Mouse (Mus musculus): ENCODE results near the gene Lmbr1l. TPM values are rescaled to one million over a fixed set of nuclear protein-coding genes. Genes with fewer than 3 reads are reported as not detected.
A peak's percentile ranks its signal among the peaks of the same experiment; 100 is the strongest.

The Lmbr1l gene
- polyA plus RNA-seq, 1 experiment from 2014 or later: 13.9 TPM

DNA sequence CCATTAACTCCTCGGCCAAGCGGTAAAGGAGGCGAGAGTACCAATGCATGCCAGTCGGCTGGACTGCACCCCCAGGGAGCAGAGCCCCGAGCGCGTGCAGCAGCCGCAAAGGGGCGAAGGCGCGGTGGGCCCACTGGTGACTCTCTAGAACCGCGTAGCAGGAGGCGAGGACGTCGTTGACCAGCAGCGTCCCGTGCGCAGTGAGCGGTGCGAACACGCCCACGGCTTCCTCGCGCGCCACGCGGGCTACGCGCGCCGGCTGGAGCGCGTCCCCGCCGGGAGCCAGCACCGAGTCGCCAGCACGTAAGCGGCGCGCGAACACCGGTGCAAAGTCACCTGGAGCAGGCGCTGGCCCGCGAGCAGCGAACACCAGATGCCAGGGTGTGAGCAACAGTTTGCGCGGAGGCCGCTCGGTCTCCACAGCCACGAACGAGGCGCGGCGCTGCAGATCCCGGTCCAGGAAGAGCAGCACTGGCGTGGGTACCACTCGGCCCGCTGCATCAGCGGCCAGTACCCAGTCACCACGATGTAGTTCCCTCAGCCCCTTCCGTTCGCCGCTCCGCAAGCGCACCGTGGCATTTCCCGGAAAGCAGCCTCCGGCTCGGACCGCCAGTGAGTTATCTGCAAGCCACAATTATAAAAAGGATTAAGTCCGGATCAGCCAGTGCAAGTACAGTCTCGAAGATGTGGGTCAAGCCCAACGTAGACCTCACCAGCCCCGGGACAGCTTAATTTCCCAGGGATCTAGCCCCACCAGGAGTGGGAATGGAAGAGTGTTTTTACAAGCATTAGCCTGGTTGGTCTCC, 23.9 kb downstream of the Lmbr1l start, which contains the start of gene Rhebl1:
Gene Rhebl1 (minus strand): TSS at position 601 of the 806 bp plus-strand sequence.
- H3K9me3 ChIP-seq (replicated peaks; ENCODE audit: control insufficient read depth, low read length): no peaks in the 10 kb centered on the region
- peak within 1 kb of the TSS; percentile 99 for H3K4me2 ChIP-seq (ENCODE audit: low read depth, low read length)
- no peak within 1 kb of the TSS for H3K27ac ChIP-seq (ENCODE audit: low read length)
- H3K27me3 ChIP-seq (ENCODE audit: control insufficient read depth, insufficient read depth, low read length): peaks cover 58% of the 10 kb centered on the region
- no peaks in the 10 kb centered on the region for H3K36me3 ChIP-seq (ENCODE audit: control insufficient read depth, insufficient read depth)
- H3K4me3 ChIP-seq (ENCODE audit: low read length): peak within 1 kb of the TSS; percentile 66
- peak within 1 kb of the TSS; percentile 70 for H3K9ac ChIP-seq (ENCODE audit: low read length)
- under 1% methylated on average over 77 of the region's 77 CpGs for WGBS
- 0 out of 2 replicates have a peak, but pooled peaks have one; percentile 12 for ATAC-seq (replicated peaks; ENCODE audit: extremely low read depth, insufficient read depth, low FRiP score)
- peaks cover 33% of the 10 kb centered on the region for H3K4me1 ChIP-seq (ENCODE audit: control insufficient read depth, insufficient read depth, low read length)

DNA sequence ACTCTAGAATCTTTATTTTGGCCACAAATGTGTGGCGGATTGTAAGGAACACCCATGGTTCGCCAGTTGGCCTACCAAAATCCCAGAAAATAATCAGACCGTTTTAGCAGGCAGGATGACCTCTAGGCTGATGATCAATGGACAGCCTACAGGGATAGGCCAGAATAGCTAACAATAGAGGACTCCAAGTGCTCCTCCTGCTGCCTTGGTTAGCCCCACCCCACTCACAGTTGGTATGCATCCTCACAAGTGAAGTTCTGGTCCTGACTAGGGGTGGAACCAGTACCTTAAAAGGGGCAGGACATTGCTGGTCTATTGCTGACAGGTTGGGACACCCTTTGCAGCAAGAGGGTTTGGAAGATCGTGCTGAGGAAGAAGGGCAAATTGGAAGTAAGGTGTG, 25.0 kb downstream of the Lmbr1l start:
- no peak overlapping the region for H3K9ac ChIP-seq (ENCODE audit: low read length)
- ATAC-seq (replicated peaks; ENCODE audit: extremely low read depth, insufficient read depth, low FRiP score): no peak
- H3K4me3 ChIP-seq (ENCODE audit: low read length): no peak overlapping the region
- no peak overlapping the region for H3K4me2 ChIP-seq (ENCODE audit: low read depth, low read length)
- H3K4me1 ChIP-seq (ENCODE audit: control insufficient read depth, insufficient read depth, low read length): peaks cover 31% of the 10 kb centered on the region
- H3K36me3 ChIP-seq (ENCODE audit: control insufficient read depth, insufficient read depth): no peaks in the 10 kb centered on the region
- WGBS: 72% methylated on average over 4 of the region's 4 CpGs
- peaks cover 48% of the 10 kb centered on the region for H3K27me3 ChIP-seq (ENCODE audit: control insufficient read depth, insufficient read depth, low read length)
- no peak overlapping the region for H3K27ac ChIP-seq (ENCODE audit: low read length)
- H3K9me3 ChIP-seq (replicated peaks; ENCODE audit: control insufficient read depth, low read length): no peaks in the 10 kb centered on the region

DNA sequence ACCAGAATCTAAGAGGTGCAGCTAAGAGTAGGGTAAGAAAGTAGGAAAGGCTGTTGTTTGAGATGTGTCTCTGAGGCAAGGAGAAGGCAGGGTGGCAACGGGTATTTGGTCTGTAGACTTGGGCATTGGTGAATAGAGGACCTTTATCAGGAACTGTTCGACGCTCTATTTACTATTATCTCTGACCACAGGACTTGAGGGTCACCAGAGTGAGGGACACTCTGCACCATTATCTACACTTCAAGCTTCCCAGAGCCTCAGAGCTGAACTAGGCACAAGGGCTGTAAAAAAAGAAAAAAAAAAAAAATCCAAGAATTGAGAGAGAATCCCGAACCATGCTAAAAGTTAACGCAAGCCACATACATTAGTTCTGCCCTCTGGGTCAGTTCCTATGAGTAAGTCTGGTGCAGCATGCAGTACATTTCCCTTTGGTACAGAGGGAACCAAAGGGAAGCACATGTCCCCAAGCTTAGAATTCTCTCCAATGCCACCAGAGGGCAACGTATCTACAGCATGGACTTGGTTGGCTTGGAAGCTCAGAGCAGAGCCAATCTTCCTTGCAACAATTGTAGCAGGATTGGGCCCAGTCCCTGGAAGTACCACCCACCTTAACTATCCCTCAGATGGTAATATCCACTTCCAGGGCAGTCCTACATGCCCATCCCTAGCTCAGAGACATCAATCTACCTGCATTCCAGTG, 26.0 kb downstream of the Lmbr1l start:
- peak; percentile 24; the same call in 1 of the 2 replicates for ATAC-seq (replicated peaks; ENCODE audit: extremely low read depth, insufficient read depth, low FRiP score)
- no peaks in the 10 kb centered on the region for H3K9me3 ChIP-seq (replicated peaks; ENCODE audit: control insufficient read depth, low read length)
- H3K27ac ChIP-seq (ENCODE audit: low read length): no peak overlapping the region
- peaks cover 21% of the 10 kb centered on the region for H3K4me1 ChIP-seq (ENCODE audit: control insufficient read depth, insufficient read depth, low read length)
- 28% methylated on average over 6 of the region's 6 CpGs for WGBS
- H3K36me3 ChIP-seq (ENCODE audit: control insufficient read depth, insufficient read depth): no peaks in the 10 kb centered on the region
- H3K4me2 ChIP-seq (ENCODE audit: low read depth, low read length): no peak overlapping the region
- no peak overlapping the region for H3K9ac ChIP-seq (ENCODE audit: low read length)
- H3K4me3 ChIP-seq (ENCODE audit: low read length): no peak overlapping the region
- H3K27me3 ChIP-seq (ENCODE audit: control insufficient read depth, insufficient read depth, low read length): peaks cover 39% of the 10 kb centered on the region

DNA sequence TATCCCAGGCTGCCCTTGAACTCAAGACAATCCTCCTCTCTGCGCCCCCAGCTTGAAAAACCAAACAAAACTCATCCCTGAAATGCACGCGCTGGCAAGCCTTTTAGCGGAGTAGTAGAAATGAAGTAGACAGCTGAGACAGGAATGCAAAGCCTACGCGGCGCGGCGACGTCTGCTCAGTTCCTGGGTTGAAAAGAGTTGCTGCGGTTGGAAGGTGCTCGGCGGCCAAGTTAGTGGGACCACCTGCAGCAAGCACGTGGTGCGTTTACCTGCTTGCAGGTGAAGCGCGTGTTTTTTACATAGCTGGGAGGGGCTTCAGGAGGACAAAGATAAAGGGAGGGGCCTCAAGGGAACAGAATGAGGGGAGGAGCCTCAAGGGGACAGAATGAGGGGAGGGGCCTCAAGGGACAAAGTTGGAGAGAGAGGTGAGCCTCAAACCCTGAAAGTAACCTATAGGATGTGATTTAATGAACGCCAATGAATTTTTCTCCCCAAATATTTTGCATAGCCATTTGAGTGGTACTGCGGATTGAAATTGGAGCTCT, 26.8 kb downstream of the Lmbr1l start:
- Histone ChIP-seq H3K4me3 (ENCODE audit: low read length) (peak overlapping the region; percentile 15; the same call in 1 of the 2 replicates), H3K27me3 (ENCODE audit: control insufficient read depth, insufficient read depth, low read length) (peaks cover 31% of the 10 kb centered on the region)
- 16% methylated on average over 19 of the region's 19 CpGs for WGBS

DNA sequence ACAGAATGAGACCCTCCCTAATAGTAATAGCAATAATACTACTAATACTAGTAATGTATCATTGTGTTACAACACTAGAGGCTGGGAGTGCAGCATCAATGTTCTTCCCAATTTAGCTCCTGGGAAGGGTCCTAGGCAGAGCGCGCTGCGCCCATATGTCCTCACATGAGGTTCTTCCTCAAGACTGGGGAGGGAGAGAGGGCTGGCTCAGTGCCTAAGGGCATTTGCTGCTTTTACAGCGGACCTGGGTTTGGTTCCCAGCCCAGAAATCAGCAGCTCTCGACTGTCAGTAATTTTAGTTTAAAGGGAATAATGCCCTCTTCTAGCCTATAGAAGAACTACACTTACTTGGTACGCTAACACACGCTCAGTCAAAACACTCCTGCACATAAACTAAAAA, 30.5 kb downstream of the Lmbr1l start:
- WGBS: 80% methylated on average over 7 of the region's 7 CpGs

More for the DNA sequence above, 26.8 kb downstream of the Lmbr1l start:
- H3K4me2 ChIP-seq (ENCODE audit: low read depth, low read length): peak overlapping the region; percentile 39
- ATAC-seq (replicated peaks; ENCODE audit: extremely low read depth, insufficient read depth, low FRiP score): no peak
- no peaks in the 10 kb centered on the region for H3K9me3 ChIP-seq (replicated peaks; ENCODE audit: control insufficient read depth, low read length)
- H3K9ac ChIP-seq (ENCODE audit: low read length): no peak overlapping the region
- H3K36me3 ChIP-seq (ENCODE audit: control insufficient read depth, insufficient read depth): no peaks in the 10 kb centered on the region
- no peak overlapping the region for H3K27ac ChIP-seq (ENCODE audit: low read length)
- H3K4me1 ChIP-seq (ENCODE audit: control insufficient read depth, insufficient read depth, low read length): peaks cover 18% of the 10 kb centered on the region

DNA sequence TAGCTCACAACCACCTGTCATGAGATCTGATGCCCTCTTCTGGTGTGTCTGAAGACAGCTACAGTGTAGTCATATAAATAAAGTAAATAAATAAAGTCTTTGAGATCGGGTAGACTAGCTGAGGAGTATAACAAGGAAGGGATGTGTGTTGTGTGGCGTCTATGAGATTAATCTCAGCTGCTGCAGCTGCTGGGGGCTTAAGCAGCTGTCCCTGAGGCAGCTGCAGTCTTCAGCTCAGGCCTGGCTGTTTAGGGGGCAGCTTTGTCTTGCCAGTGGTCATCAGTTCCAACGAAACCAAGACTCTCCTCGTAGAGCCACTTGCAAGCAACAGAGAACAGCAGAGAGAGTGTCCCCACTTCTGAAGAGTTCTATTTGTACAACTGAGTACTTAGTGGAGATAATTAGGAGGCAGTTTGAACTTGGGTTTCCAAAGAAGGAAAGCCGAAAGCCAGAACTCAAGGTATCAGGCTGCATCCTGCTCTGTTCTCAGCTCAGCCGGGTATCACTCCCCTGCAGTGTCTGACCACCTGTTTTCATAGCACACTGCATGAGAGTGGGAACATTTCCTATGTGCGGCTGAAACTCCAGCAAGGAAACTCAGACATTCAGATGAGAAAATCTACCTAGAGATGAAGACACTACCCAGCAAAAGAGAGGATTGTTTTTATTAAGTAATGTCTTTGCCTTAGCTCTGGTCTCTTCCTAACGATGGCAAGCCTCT, 31.2 kb downstream of the Lmbr1l start:
- 60% methylated on average over 8 of the region's 8 CpGs for WGBS

More for the DNA sequence above, 30.5 kb downstream of the Lmbr1l start:
- no peak overlapping the region for H3K27ac ChIP-seq (ENCODE audit: low read length)
- H3K4me3 ChIP-seq (ENCODE audit: low read length): no peak overlapping the region
- ATAC-seq (replicated peaks; ENCODE audit: extremely low read depth, insufficient read depth, low FRiP score): no peak
- no peak overlapping the region for H3K9ac ChIP-seq (ENCODE audit: low read length)
- no peaks in the 10 kb centered on the region for H3K4me1 ChIP-seq (ENCODE audit: control insufficient read depth, insufficient read depth, low read length)
- H3K36me3 ChIP-seq (ENCODE audit: control insufficient read depth, insufficient read depth): no peaks in the 10 kb centered on the region
- no peaks in the 10 kb centered on the region for H3K27me3 ChIP-seq (ENCODE audit: control insufficient read depth, insufficient read depth, low read length)
- no peaks in the 10 kb centered on the region for H3K9me3 ChIP-seq (replicated peaks; ENCODE audit: control insufficient read depth, low read length)
- H3K4me2 ChIP-seq (ENCODE audit: low read depth, low read length): no peak overlapping the region

DNA sequence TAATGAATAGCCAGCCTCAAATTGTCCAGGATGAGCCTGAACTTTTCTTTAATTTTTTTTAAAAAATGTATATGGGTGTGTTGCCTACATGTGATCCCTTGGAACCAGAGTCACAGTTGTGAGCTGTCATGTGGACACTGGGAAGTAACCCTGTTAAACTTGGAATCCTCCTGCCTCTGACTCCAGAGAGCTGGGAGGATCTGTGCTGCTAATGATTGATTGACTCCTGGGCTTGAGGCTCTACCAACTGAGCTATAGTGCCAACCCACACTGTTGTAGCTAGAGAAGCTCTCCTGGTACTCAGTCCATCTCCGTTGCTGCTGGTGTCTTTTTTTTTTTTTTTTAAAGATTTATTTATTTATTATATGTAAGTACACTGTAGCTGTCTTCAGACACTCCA, 33.9 kb downstream of the Lmbr1l start:
- Histone ChIP-seq H3K4me3 (ENCODE audit: low read length) (no peak overlapping the region), H3K4me1 (ENCODE audit: control insufficient read depth, insufficient read depth, low read length) (peaks cover 8% of the 10 kb centered on the region), H3K36me3 (ENCODE audit: control insufficient read depth, insufficient read depth) (no peaks in the 10 kb centered on the region), H3K27ac (ENCODE audit: low read length) (no peak overlapping the region), H3K9me3 (replicated peaks; ENCODE audit: control insufficient read depth, low read length) (no peaks in the 10 kb centered on the region), H3K9ac (ENCODE audit: low read length) (no peak overlapping the region), H3K4me2 (ENCODE audit: low read depth, low read length) (no peak overlapping the region), H3K27me3 (ENCODE audit: control insufficient read depth, insufficient read depth, low read length) (no peaks in the 10 kb centered on the region)
- ATAC-seq (replicated peaks; ENCODE audit: extremely low read depth, insufficient read depth, low FRiP score): no peak
- 74% methylated on average over 1 of the region's 1 CpGs for WGBS

More for the DNA sequence above, 31.2 kb downstream of the Lmbr1l start:
- Histone ChIP-seq H3K4me3 (ENCODE audit: low read length) (no peak overlapping the region), H3K27ac (ENCODE audit: low read length) (no peak overlapping the region), H3K4me1 (ENCODE audit: control insufficient read depth, insufficient read depth, low read length) (no peaks in the 10 kb centered on the region), H3K9ac (ENCODE audit: low read length) (no peak overlapping the region), H3K36me3 (ENCODE audit: control insufficient read depth, insufficient read depth) (no peaks in the 10 kb centered on the region), H3K4me2 (ENCODE audit: low read depth, low read length) (no peak overlapping the region), H3K9me3 (replicated peaks; ENCODE audit: control insufficient read depth, low read length) (no peaks in the 10 kb centered on the region), H3K27me3 (ENCODE audit: control insufficient read depth, insufficient read depth, low read length) (no peaks in the 10 kb centered on the region)
- no peak for ATAC-seq (replicated peaks; ENCODE audit: extremely low read depth, insufficient read depth, low FRiP score)

DNA sequence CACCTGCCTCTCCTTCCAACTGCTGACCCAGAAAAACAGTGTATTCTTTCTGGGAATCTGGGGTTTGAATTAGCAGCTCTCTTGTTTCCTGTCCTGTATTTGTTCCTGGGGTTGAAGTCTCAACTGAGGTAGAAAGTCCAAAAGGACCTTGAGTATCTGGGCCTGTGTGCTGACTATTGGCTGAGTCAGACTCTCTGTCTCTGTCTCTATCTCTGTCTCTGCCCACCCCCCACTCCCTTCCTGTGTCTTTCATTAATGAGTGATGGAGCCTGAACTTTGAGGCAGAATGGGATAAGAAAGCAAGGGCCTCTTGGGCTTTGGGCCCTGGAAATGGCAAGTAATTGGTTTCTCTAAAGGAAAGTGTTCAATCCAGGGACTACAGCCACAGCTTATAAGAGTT, 34.4 kb downstream of the Lmbr1l start:
- H3K4me1 ChIP-seq (ENCODE audit: control insufficient read depth, insufficient read depth, low read length): peaks cover 8% of the 10 kb centered on the region

More for the DNA sequence above, 34.4 kb downstream of the Lmbr1l start:
- ATAC-seq (replicated peaks; ENCODE audit: extremely low read depth, insufficient read depth, low FRiP score): no peak
- H3K9me3 ChIP-seq (replicated peaks; ENCODE audit: control insufficient read depth, low read length): no peaks in the 10 kb centered on the region
- H3K27me3 ChIP-seq (ENCODE audit: control insufficient read depth, insufficient read depth, low read length): no peaks in the 10 kb centered on the region
- H3K4me3 ChIP-seq (ENCODE audit: low read length): no peak overlapping the region
- no peak overlapping the region for H3K27ac ChIP-seq (ENCODE audit: low read length)
- no peaks in the 10 kb centered on the region for H3K36me3 ChIP-seq (ENCODE audit: control insufficient read depth, insufficient read depth)
- H3K9ac ChIP-seq (ENCODE audit: low read length): no peak overlapping the region
- H3K4me2 ChIP-seq (ENCODE audit: low read depth, low read length): no peak overlapping the region

Data from heart, embryonic 16.5 days (tissue).